Mouse (Mus musculus) cerebellum, adult (tissue): Measurements from ENCODE around the gene Adh1.

Source experiments
- ATAC-seq: cut with Nextera tagmentation; 2 replicates; pipeline ENCODE4 v1.9.2; 2017; ENCODE audit warnings: mild to moderate bottlenecking, moderate library complexity, mixed read lengths; ENCODE audit not compliant: insufficient number of reproducible peaks, low FRiP score, low TSS enrichment

Adh1 gene

GRCm38 (mm10) chr3:138240411-138240810 is 20.4 kb upstream of the Adh1 start:
- no peak for ATAC-seq

GRCm38 (mm10) chr3:138240942-138241341 is 19.8 kb upstream of the Adh1 start:
- ATAC-seq: no peak

GRCm38 (mm10) chr3:138241371-138241770 is 19.4 kb upstream of the Adh1 start:
- no peak for ATAC-seq

- no peak for ATAC-seq
These were observed 18.6 kb upstream of the Adh1 start for GRCm38 (mm10) chr3:138242021-138242726.

- no peak for ATAC-seq
These were observed 17.9 kb upstream of the Adh1 start for GRCm38 (mm10) chr3:138242933-138243332.

GRCm38 (mm10) chr3:138244338-138244874 is 16.4 kb upstream of the Adh1 start:
- no peak for ATAC-seq

- ATAC-seq: no peak
These were observed 14.2 kb upstream of the Adh1 start for GRCm38 (mm10) chr3:138246511-138247020.

- no peak for ATAC-seq
These were observed 13.6 kb upstream of the Adh1 start for GRCm38 (mm10) chr3:138247241-138247640.

GRCm38 (mm10) chr3:138248011-138248410 is 12.8 kb upstream of the Adh1 start:
- ATAC-seq: no peak

- no peak for ATAC-seq
These were observed 12.0 kb upstream of the Adh1 start for GRCm38 (mm10) chr3:138248746-138249145.

GRCm38 (mm10) chr3:138251156-138251555 is 9.6 kb upstream of the Adh1 start:
- ATAC-seq: no peak

GRCm38 (mm10) chr3:138254205-138254604 is 6.6 kb upstream of the Adh1 start:
- no peak for ATAC-seq

GRCm38 (mm10) chr3:138255366-138255765 is 5.4 kb upstream of the Adh1 start:
- ATAC-seq: no peak

- no peak for ATAC-seq
These were observed 4.8 kb upstream of the Adh1 start for GRCm38 (mm10) chr3:138255780-138256550.

GRCm38 (mm10) chr3:138262568-138262967 is 1.8 kb downstream of the Adh1 start:
- ATAC-seq: no peak

- ATAC-seq: no peak
These were observed 2.6 kb downstream of the Adh1 start for GRCm38 (mm10) chr3:138263154-138263930.

GRCm38 (mm10) chr3:138264648-138265047 is 3.9 kb downstream of the Adh1 start:
- no peak for ATAC-seq

GRCm38 (mm10) chr3:138270507-138270906 is 9.7 kb downstream of the Adh1 start:
- ATAC-seq: no peak

GRCm38 (mm10) chr3:138271297-138271696 is 10.5 kb downstream of the Adh1 start:
- ATAC-seq: no peak

GRCm38 (mm10) chr3:138273080-138273479 is 12.3 kb downstream of the Adh1 start:
- ATAC-seq: no peak

GRCm38 (mm10) chr3:138275100-138275499 is 14.3 kb downstream of the Adh1 start:
- no peak for ATAC-seq
